ENCODE assay signal across 25 mouse cellular contexts in the genomic region with DNA sequence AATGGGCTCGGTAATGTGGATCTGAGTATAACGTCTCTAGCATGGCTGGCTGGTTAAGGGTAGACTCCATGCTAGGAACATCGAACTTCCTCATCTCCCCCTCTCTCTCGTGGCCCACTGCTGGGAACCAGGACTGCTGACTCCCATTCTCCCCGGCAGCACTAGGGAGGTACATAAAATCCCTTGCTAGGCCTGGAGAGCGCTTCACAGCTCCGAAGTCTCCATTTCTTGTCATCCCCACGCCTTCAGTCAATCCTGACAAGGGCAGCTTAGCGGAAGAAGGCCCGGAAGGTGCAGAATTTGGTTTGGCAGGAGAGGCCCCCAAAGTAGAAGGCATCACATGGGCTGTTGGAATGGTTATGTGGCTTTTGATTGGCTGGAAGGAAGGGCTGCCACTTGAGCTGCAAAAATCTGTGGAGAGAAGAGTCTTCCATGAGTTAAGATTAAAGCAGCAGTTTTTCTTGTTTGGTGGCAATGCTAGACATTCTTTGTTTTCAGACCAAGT. TPM values are rescaled to one million over a fixed set of nuclear protein-coding genes. Genes with fewer than 3 reads are reported as not detected.
DNase-seq lines count a peak whose midpoint lies in the region; ATAC-seq and TF ChIP-seq lines count a peak whose summit lies in the region.
"Had no signal": no experiment of that assay in that cellular context is flagged by ENCODE, and none has a peak within 500 bp of the region (broad histone marks: within the 10 kb centered on the region; RNA-seq: fewer than 3 reads in every experiment).

No protein-coding gene starts in this region.

- H3K27me3 ChIP-seq in embryonic facial prominence, embryonic 14.5 days (replicated peaks; ENCODE audit: control insufficient read depth, insufficient read depth, low read length): no peaks in the 10 kb centered on the region
- no peaks in the 10 kb centered on the region for H3K27me3 ChIP-seq in heart, embryonic 16.5 days (ENCODE audit: control insufficient read depth, insufficient read depth, low read length)
- H3K27me3 ChIP-seq: forebrain, embryonic 15.5 days; liver, embryonic 13.5 days had no signal

- peaks cover 11% of the 10 kb centered on the region for H3K4me1 ChIP-seq in embryonic facial prominence, embryonic 14.5 days (ENCODE audit: control insufficient read depth, insufficient read depth, low read length)
- H3K4me1 ChIP-seq in embryonic fibroblast, embryonic 13.5 days (ENCODE audit: control insufficient read depth, insufficient read depth, low read length): peaks cover 12% of the 10 kb centered on the region
- peaks cover 21% of the 10 kb centered on the region for H3K4me1 ChIP-seq in heart, embryonic 16.5 days (ENCODE audit: control insufficient read depth, insufficient read depth, low read length)
- H3K4me1 ChIP-seq: forebrain, embryonic 15.5 days had no signal

- TF ChIP-seq CTCF in embryonic fibroblast, embryonic 13.5 days (IDR thresholded peaks at IDR 0.05; ENCODE audit: borderline replicate concordance, insufficient read depth, low read length): no peak

- no peak for TF ChIP-seq POLR2A in embryonic fibroblast, embryonic 13.5 days (IDR thresholded peaks at IDR 0.05; ENCODE audit: low read depth, low read length)

- H3K27ac ChIP-seq in embryonic facial prominence, embryonic 14.5 days (replicated peaks; ENCODE audit: low read depth, low read length): peak overlapping the region; percentile 67; the same call in 1 of the 2 replicates
- peak overlapping the region; percentile 44 for H3K27ac ChIP-seq in embryonic fibroblast, embryonic 13.5 days (ENCODE audit: insufficient read depth, low read length)
- H3K27ac ChIP-seq in heart, embryonic 16.5 days (ENCODE audit: low read length): peak overlapping the region; percentile 82
- H3K27ac ChIP-seq: forebrain, embryonic 15.5 days; hindbrain, embryonic 14.5 days; liver, embryonic 13.5 days had no signal

- no peak overlapping the region for H3K4me3 ChIP-seq in embryonic facial prominence, embryonic 14.5 days (ENCODE audit: low read depth, low read length)
- no peak overlapping the region for H3K4me3 ChIP-seq in embryonic fibroblast, embryonic 13.5 days (ENCODE audit: insufficient read depth, low read length)
- no peak overlapping the region for H3K4me3 ChIP-seq in heart, embryonic 16.5 days (ENCODE audit: low read length)
- H3K4me3 ChIP-seq: erythroblast, embryonic 14.5 days; forebrain, embryonic 15.5 days; liver, embryonic 13.5 days had no signal

- no peak for ATAC-seq in embryonic facial prominence, embryonic 14.5 days (ENCODE audit: low read depth)
- no peak; the same call in 1 of the 2 replicates for ATAC-seq in heart, embryonic 16.5 days (replicated peaks; ENCODE audit: extremely low read depth, insufficient read depth, low FRiP score)
- ATAC-seq: forebrain, embryonic 15.5 days had no signal

- no peaks in the 10 kb centered on the region for H3K9me3 ChIP-seq in embryonic facial prominence, embryonic 14.5 days (ENCODE audit: control insufficient read depth, low read length)
- H3K9me3 ChIP-seq in heart, embryonic 16.5 days (replicated peaks; ENCODE audit: control insufficient read depth, low read length): no peaks in the 10 kb centered on the region
- H3K9me3 ChIP-seq: forebrain, embryonic 15.5 days; liver, embryonic 13.5 days had no signal

- WGBS in embryonic facial prominence, embryonic 14.5 days: 90% methylated on average over 10 of the region's 10 CpGs
- 78% methylated on average over 10 of the region's 10 CpGs for WGBS in heart, embryonic 16.5 days

- intact Hi-C loops in heart, postnatal 25 days (cut with DNase I): no loop called here
- intact Hi-C loops in left cerebral cortex, postnatal 4 days (cut with DNase I): no loop called here

- peak; percentile 40 to 46 for DNase-seq in heart, adult 18-20 months
- no peak for DNase-seq in heart, postnatal 25 days (ENCODE audit: low spot score)
- peak; percentile 12 for DNase-seq in embryonic facial prominence, embryonic 14.5 days (ENCODE audit: low spot score)
- DNase-seq in left cerebral cortex, postnatal 4 days: no peak
- no peak for DNase-seq in layer of hippocampus, adult 8-10 months (ENCODE audit: low spot score in 2 of 2)
- DNase-seq: cerebellum, adult 11-12 months; cerebellum, postnatal 14 days; kidney, adult 8-10 months; kidney, postnatal 36 days; liver, embryonic 13.5 days had no signal

- H3K36me3 ChIP-seq in embryonic facial prominence, embryonic 14.5 days (ENCODE audit: control insufficient read depth, insufficient read depth, low read length): peaks cover 36% of the 10 kb centered on the region
- H3K36me3 ChIP-seq in heart, embryonic 16.5 days (ENCODE audit: control insufficient read depth, insufficient read depth): peaks cover 18% of the 10 kb centered on the region

- no peak overlapping the region for H3K4me2 ChIP-seq in embryonic facial prominence, embryonic 14.5 days (ENCODE audit: low read depth, low read length)
- H3K4me2 ChIP-seq in heart, embryonic 16.5 days (ENCODE audit: low read depth, low read length): peak overlapping the region; percentile 36; the same call in 1 of the 2 replicates
- H3K4me2 ChIP-seq: forebrain, embryonic 15.5 days; hindbrain, embryonic 14.5 days; liver, embryonic 13.5 days; lung, embryonic 14.5 days had no signal

- no peak overlapping the region for H3K9ac ChIP-seq in embryonic facial prominence, embryonic 14.5 days (ENCODE audit: low read depth, low read length)
- H3K9ac ChIP-seq in heart, embryonic 16.5 days (ENCODE audit: low read length): 0 out of 2 replicates have a peak overlapping the region, but pooled peaks have one; percentile 26
- H3K9ac ChIP-seq: forebrain, embryonic 15.5 days; hindbrain, embryonic 14.5 days; liver, embryonic 13.5 days; lung, embryonic 14.5 days had no signal

RNA-seq across cellular contexts. Expression of gene Sh3bgrl3, which starts 27.4 kb away (rescaled TPM):
- 10 to 100 TPM; 34.0 to 42.8 TPM for total RNA-seq in heart, adult 18-20 months (2021)
- 10 to 100 TPM; 38.8 to 41.8 TPM for total RNA-seq in heart, postnatal 25 days (2021)
- 445 and 477 TPM in 2 replicates for polyA plus RNA-seq in embryonic facial prominence, embryonic 14.5 days (2014; fragmentation: Nextera tagmentation; extraction: Ambion mirVana)
- 317 and 335 TPM in 2 replicates for polyA plus RNA-seq in embryonic fibroblast, embryonic 13.5 days (2011; ENCODE audit: insufficient read length, low read depth, missing spikeins)
- polyA plus RNA-seq in heart, embryonic 16.5 days (2015; fragmentation: Nextera tagmentation; extraction: Ambion mirVana): 213 and 218 TPM in 2 replicates
- 100 to 1,000 TPM; 214 to 231 TPM for total RNA-seq in left cerebral cortex, postnatal 4 days (2021)
- total RNA-seq in layer of hippocampus, adult 8-10 months (2022): 100 to 1,000 TPM; 185 to 289 (median 252) TPM

RNA-seq across cellular contexts. Expression of gene Cep85, which starts 30.9 kb away (rescaled TPM):
- 10 to 100 TPM; 40.4 to 41.9 TPM for total RNA-seq in heart, adult 18-20 months (2021)
- 10 to 100 TPM; 45.4 to 46.9 TPM for total RNA-seq in heart, postnatal 25 days (2021)
- 40.2 and 46.2 TPM in 2 replicates for polyA plus RNA-seq in embryonic facial prominence, embryonic 14.5 days (2014; fragmentation: Nextera tagmentation; extraction: Ambion mirVana)
- polyA plus RNA-seq in embryonic fibroblast, embryonic 13.5 days (2011; ENCODE audit: insufficient read length, low read depth, missing spikeins): 17.4 and 22.1 TPM in 2 replicates
- 44.2 and 51.5 TPM in 2 replicates for polyA plus RNA-seq in heart, embryonic 16.5 days (2015; fragmentation: Nextera tagmentation; extraction: Ambion mirVana)
- total RNA-seq in left cerebral cortex, postnatal 4 days (2021): 10 to 100 TPM; 11.2 to 17.0 TPM
- 10 to 100 TPM; 16.6 to 19.8 (median 18.6) TPM for total RNA-seq in layer of hippocampus, adult 8-10 months (2022)

RNA-seq across cellular contexts. Expression of gene Gm7534, which starts 46.8 kb away (rescaled TPM):
- not detected for total RNA-seq in heart, adult 18-20 months (2021)
- not detected for total RNA-seq in heart, postnatal 25 days (2021)
- polyA plus RNA-seq in embryonic facial prominence, embryonic 14.5 days (2014; fragmentation: Nextera tagmentation; extraction: Ambion mirVana): 0.35 TPM in 1 of 2 replicates, not detected in the other
- polyA plus RNA-seq in embryonic fibroblast, embryonic 13.5 days (2011; ENCODE audit: insufficient read length, low read depth, missing spikeins): not detected in 2 replicates
- 0.05 TPM in 1 of 2 replicates, not detected in the other for polyA plus RNA-seq in heart, embryonic 16.5 days (2015; fragmentation: Nextera tagmentation; extraction: Ambion mirVana)
- not detected for total RNA-seq in left cerebral cortex, postnatal 4 days (2021)
- not detected for total RNA-seq in layer of hippocampus, adult 8-10 months (2022)
- total RNA-seq: adrenal gland, postnatal 36 days; heart, postnatal 14 days; layer of hippocampus, postnatal 25 days; left cerebral cortex, postnatal 36 days; megakaryocyte-erythroid progenitor cell, adult 5-6 weeks; midbrain, postnatal 0 days had no signal
- polyA plus RNA-seq: C2C12; erythroblast, embryonic 14.5 days; forebrain, embryonic 15.5 days; hindbrain, embryonic 14.5 days; intestine, embryonic 14.5 days; liver, embryonic 13.5 days; lung, embryonic 14.5 days; midbrain, postnatal 0 days; stomach, embryonic 16.5 days had no signal

RNA-seq across cellular contexts. Expression of gene Ubxn11, which starts 53.6 kb away (rescaled TPM):
- 1 to 10 TPM; 2.0 to 2.4 TPM for total RNA-seq in heart, adult 18-20 months (2021)
- total RNA-seq in heart, postnatal 25 days (2021): 1 to 10 TPM; 1.1 to 1.5 TPM
- 9.7 and 10.2 TPM in 2 replicates for polyA plus RNA-seq in embryonic facial prominence, embryonic 14.5 days (2014; fragmentation: Nextera tagmentation; extraction: Ambion mirVana)
- 2.6 TPM in 2 replicates for polyA plus RNA-seq in embryonic fibroblast, embryonic 13.5 days (2011; ENCODE audit: insufficient read length, low read depth, missing spikeins)
- polyA plus RNA-seq in heart, embryonic 16.5 days (2015; fragmentation: Nextera tagmentation; extraction: Ambion mirVana): 3.5 and 3.9 TPM in 2 replicates
- total RNA-seq in left cerebral cortex, postnatal 4 days (2021): 10 to 100 TPM; 16.9 to 24.0 TPM
- total RNA-seq in layer of hippocampus, adult 8-10 months (2022): 10 to 100 TPM; 34.7 to 39.5 (median 35.6) TPM

Comparison
In these comparisons a context has a peak if more than half of its experiments do, and no peak if none do; other contexts are left out.
1. DNase-seq: peak in heart, adult 18-20 months (2 of 2) and embryonic facial prominence, embryonic 14.5 days (single experiment); none in heart, postnatal 25 days (single experiment), left cerebral cortex, postnatal 4 days (single experiment) and layer of hippocampus, adult 8-10 months (0 of 2).
2. RNA of gene Sh3bgrl3, which starts 27.4 kb away (total RNA-seq): 185 to 289 TPM in layer of hippocampus, adult 8-10 months and 214 to 231 TPM in left cerebral cortex, postnatal 4 days; 34.0 to 42.8 TPM in heart, adult 18-20 months and 38.8 to 41.8 TPM in heart, postnatal 25 days; every median in the first group is over 4 times any median in the second.
3. Peak in every context shown above with its lines, with median percentiles within 50 percentile points of each other: H3K27ac ChIP-seq.